Mouse (Mus musculus) layer of hippocampus, adult 8-10 months (tissue): ENCODE measurements around the gene Gpr37. TPM values are rescaled to one million over a fixed set of nuclear protein-coding genes. Genes with fewer than 3 reads are reported as not detected.

Source experiments
- DNase-seq, 2 experiments: peaks; one replicate each; pipeline ENCODE4 v3.0.0; 2022; ENCODE audit warnings: low spot score in 2 of 2
- total RNA-seq, 4 experiments: library from RNA; stranded (reverse); gene quantifications; 2 replicates each; pipeline ENCODE4 v1.2.4; 2022

The Gpr37 gene
- 10 to 100 TPM; 39.5 to 44.5 (median 42.6) TPM for total RNA-seq

DNA sequence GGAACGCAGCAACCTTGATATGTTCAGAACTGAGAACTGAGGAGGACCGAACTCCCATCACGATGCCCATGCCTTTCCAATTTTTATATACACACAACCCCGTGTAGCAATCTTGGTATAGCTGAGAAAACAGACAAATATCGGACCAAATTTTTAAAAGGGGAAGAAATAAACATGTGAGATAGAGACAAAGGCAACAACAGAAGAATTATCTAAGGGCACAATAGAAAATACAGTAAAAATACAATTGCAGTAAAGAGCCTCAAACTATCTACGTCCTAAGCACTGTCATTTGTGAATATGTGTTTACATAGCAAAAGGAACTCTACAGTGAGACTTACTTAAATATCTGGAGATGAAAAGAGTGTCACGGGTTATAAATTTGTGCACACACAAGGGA, at the start of gene Gpr37:
Gene Gpr37 (minus strand): TSS at position 101 of the 400 bp plus-strand sequence.
- no peak for DNase-seq

DNA sequence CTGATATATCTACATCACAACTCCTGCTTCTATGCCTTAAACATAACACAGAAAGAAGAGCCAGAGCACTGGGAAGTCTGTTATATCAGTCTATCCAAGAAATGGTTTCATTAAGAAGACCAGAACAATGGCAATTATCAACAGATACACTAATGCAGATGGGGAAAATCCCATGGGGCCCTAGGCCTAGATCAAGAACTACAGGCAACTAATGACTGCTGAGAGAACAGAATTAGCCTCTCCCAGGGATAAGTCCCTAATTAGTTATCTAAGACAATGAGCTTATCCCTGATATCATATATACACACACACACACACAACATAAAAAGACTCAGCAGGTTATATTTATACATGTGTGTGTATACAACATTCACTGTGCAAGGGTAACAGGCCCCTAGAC, 46.0 kb upstream of the Gpr37 start:
- DNase-seq, result no peak

- no peak for DNase-seq
Measured at GRCm38 (mm10) chr6:25726560-25726959, 36.0 kb upstream of the Gpr37 start.

- no peak for DNase-seq
Measured at GRCm38 (mm10) chr6:25710601-25711000, 20.1 kb upstream of the Gpr37 start.

DNA sequence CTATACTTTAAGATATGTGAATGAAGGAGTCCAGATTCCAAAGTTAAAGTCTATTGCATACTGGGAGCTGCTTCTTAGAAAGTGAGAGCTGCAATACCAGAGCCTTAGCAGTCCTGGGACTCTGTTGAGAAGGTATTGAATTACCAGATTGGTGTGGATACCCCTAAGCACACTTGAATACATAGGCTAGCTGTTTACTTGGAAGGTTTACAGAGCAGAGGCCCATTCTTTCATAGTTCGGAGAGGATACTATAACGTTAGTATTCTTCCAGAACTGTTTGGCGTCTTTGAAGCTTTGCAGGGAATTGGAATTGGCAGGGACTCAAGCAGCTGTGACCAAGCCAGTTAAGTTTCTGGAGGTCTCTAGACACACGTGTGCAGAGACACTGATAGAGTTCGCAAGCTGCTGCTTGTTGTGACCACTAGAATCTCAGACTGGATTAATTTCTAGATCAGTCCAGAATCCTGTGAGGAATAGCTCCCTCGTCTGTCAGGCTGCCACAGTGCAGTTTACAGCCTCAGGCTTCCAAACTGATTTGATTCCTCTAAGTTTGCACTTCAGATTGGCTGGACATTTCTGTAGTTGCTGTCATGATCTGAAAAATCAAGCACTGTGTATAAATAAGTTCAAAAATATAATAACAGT, 18.8 kb upstream of the Gpr37 start:
- DNase-seq, result peak; percentile 48 to 76

- no peak for DNase-seq
Measured at GRCm38 (mm10) chr6:25699956-25700355, 9.4 kb upstream of the Gpr37 start.

- DNase-seq, result peak in 1 of 2 experiments; percentile 56
Measured at GRCm38 (mm10) chr6:25690284-25690605, 284 bp downstream of the Gpr37 start.

GRCm38 (mm10) chr6:25689520-25690283, 827 bp downstream of the Gpr37 start:
- DNase-seq, result peak; percentile 70 to 78

- DNase-seq, result peak in 1 of 2 experiments; percentile 29
Measured at GRCm38 (mm10) chr6:25688927-25689519, 1.5 kb downstream of the Gpr37 start.

DNA sequence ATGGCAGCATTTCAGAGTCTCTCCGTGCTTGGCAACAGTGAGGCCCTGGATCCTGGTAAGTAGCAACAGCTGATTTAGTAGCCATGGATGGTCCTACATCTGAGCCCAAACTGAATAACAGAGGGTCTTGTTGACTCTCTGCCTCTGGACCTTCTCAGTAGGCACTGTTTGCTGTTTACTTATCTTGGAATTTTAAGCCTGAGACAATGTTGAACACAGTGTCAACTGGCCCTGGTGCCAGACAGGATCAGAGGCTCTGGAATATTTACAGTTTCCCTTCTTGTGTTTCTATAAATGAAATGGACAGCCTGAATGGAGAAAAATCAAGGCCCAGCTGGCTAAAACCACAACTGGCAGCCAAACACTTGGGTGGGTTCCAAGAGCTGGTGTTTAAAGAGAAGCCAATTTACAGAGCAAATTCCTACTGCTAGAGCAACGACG, 3.7 kb downstream of the Gpr37 start:
- peak in 1 of 2 experiments; percentile 58 for DNase-seq

- no peak for DNase-seq
Measured at GRCm38 (mm10) chr6:25684391-25684790, 6.1 kb downstream of the Gpr37 start.

DNA sequence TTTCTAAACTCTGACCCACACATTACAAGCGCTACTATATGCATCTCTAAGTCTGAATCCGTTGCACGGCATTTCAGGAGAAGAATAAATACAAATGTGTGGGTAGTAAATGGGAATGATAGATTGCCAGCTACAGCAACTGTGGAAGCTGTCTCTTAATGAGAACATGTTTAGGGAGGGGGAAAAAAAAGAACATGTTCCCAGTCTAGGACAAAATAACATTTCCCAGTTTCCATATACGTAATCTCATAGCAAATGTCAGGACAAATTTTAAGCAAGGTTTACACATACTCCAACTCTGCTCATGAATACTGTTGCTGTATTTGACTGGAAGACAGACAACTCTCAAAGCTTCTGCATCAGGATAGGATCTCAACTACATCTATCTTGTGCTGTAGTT, 15.4 kb downstream of the Gpr37 start:
- no peak for DNase-seq

DNA sequence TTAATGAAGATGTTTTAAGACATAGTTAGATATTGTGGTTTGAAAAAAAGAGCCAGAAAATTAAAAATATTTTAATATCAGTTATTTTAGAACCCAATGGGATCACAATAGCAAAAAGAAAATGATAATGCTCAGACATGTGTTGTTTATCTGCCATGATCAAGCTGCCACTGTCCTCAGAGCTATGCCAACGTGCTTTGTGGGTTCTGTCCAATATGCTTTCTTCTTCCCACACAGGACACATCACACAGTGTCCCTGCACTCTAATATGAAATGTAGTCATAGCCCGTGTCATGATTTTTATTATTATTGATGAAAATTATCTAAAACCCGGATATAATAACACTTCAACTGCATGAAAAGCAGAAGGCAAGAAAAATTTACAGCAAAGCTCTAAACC, 16.7 kb downstream of the Gpr37 start:
- no peak for DNase-seq

- DNase-seq, result no peak
Measured at GRCm38 (mm10) chr6:25670150-25670549, 20.4 kb downstream of the Gpr37 start.

GRCm38 (mm10) chr6:25663942-25664341, 26.6 kb downstream of the Gpr37 start:
- no peak for DNase-seq

GRCm38 (mm10) chr6:25659924-25660675, 30.4 kb downstream of the Gpr37 start:
- no peak for DNase-seq

Other genes starting within 250 kb of the Gpr37 start
- 10 to 100 TPM; 14.7 to 24.0 (median 20.5) TPM for gene Pot1a, start 118.5 kb upstream of the Gpr37 start, total RNA-seq